28 mouse cellular contexts compared by ENCODE assay signal in the genomic region with DNA sequence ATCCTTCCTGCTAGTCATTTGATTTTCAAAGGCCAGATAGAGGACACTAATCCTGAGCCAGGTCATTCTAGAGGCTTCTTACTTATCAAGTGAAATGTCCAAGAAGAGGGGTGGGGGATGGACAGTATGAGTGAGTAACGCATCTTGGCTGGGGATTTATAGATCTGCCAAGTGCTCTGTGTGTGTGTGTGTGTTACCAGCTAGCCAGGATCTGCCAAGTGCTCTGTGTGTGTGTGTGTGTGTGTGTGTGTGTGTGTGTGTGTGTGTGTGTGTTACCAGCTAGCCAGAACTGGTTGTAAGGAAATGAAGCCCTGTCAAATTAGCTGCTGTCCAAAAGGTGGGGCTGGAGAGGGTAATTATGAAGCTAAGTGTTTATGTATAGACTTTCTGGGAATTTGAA. TPM values are rescaled to one million over a fixed set of nuclear protein-coding genes. Genes with fewer than 3 reads are reported as not detected.
DNase-seq lines count a peak whose midpoint lies in the region; ATAC-seq and TF ChIP-seq lines count a peak whose summit lies in the region.
"Had no signal": no experiment of that assay in that cellular context is flagged by ENCODE, and none has a peak within 500 bp of the region (broad histone marks: within the 10 kb centered on the region; RNA-seq: fewer than 3 reads in every experiment).

No protein-coding gene starts in this region.

- peak; percentile 31 for DNase-seq in adrenal gland, adult 2 months
- DNase-seq in adrenal gland, postnatal 4 days (ENCODE audit: low spot score in 2 of 2) = no peak
- no peak for DNase-seq in hindbrain, postnatal 0 days (ENCODE audit: low spot score)
- DNase-seq in hindbrain, embryonic 11.5 days (ENCODE audit: low spot score) = no peak
- DNase-seq in 3T3-L1 (ENCODE audit: low read depth, low spot score) (peak; percentile 22), adipocyte (ENCODE audit: low spot score) (peak; percentile 58)
- DNase-seq: cerebellum, adult 18-20 months; gastrocnemius, postnatal 10 days; heart, postnatal 4 days; kidney, adult 18-20 months; kidney, postnatal 4 days; lung, adult 18-20 months had no signal

- H3K9me3 ChIP-seq in hindbrain, postnatal 0 days (ENCODE audit: low read length) = no peaks in the 10 kb centered on the region
- no peaks in the 10 kb centered on the region for H3K9me3 ChIP-seq in hindbrain, embryonic 11.5 days (ENCODE audit: control insufficient read depth, low read length)
- H3K9me3 ChIP-seq: embryonic facial prominence, embryonic 13.5 days; forebrain, embryonic 10.5 days; forebrain, embryonic 15.5 days; kidney, embryonic 15.5 days; liver, embryonic 12.5 days; midbrain, embryonic 10.5 days; neural tube, embryonic 12.5 days had no signal

- no peaks in the 10 kb centered on the region for H3K36me3 ChIP-seq in hindbrain, postnatal 0 days (ENCODE audit: insufficient read depth, low read length)
- no peaks in the 10 kb centered on the region for H3K36me3 ChIP-seq in hindbrain, embryonic 11.5 days (ENCODE audit: control insufficient read depth, insufficient read depth, low read length)
- H3K36me3 ChIP-seq: embryonic facial prominence, embryonic 13.5 days; forebrain, embryonic 10.5 days; forebrain, embryonic 15.5 days; kidney, embryonic 15.5 days; liver, embryonic 12.5 days; midbrain, embryonic 10.5 days; neural tube, embryonic 12.5 days had no signal

- H3K9ac ChIP-seq in hindbrain, postnatal 0 days (replicated peaks; ENCODE audit: low read length) = no peak overlapping the region
- H3K9ac ChIP-seq in hindbrain, embryonic 11.5 days (ENCODE audit: low read depth, low read length) = no peak overlapping the region
- H3K9ac ChIP-seq: embryonic facial prominence, embryonic 13.5 days; forebrain, embryonic 15.5 days; hindbrain, embryonic 14.5 days; kidney, embryonic 15.5 days; liver, embryonic 12.5 days; neural tube, embryonic 12.5 days had no signal

- no peak for TF ChIP-seq CTCF in hindbrain, postnatal 0 days (IDR thresholded peaks at IDR 0.05; ENCODE audit: low read depth)

- WGBS in hindbrain, postnatal 0 days = 50% methylated on average over 1 of the region's 1 CpGs
- 89% methylated on average over 1 of the region's 1 CpGs for WGBS in hindbrain, embryonic 11.5 days

- no peaks in the 10 kb centered on the region for H3K4me1 ChIP-seq in hindbrain, postnatal 0 days (ENCODE audit: insufficient read depth, low read length)
- H3K4me1 ChIP-seq in hindbrain, embryonic 11.5 days (replicated peaks; ENCODE audit: control insufficient read depth, insufficient read depth, low read length) = no peaks in the 10 kb centered on the region
- H3K4me1 ChIP-seq: forebrain, embryonic 15.5 days; kidney, embryonic 15.5 days; liver, embryonic 12.5 days; neural tube, embryonic 12.5 days had no signal

- H3K27ac ChIP-seq in hindbrain, postnatal 0 days = no peak overlapping the region
- H3K27ac ChIP-seq in hindbrain, embryonic 11.5 days (ENCODE audit: low read depth, low read length) = no peak overlapping the region
- H3K27ac ChIP-seq: embryonic facial prominence, embryonic 13.5 days; forebrain, embryonic 10.5 days; forebrain, embryonic 15.5 days; hindbrain, embryonic 14.5 days; kidney, embryonic 15.5 days; liver, embryonic 12.5 days; midbrain, embryonic 10.5 days; neural tube, embryonic 12.5 days had no signal

- peak; percentile 43; the same call in 1 of the 2 replicates for ATAC-seq in hindbrain, postnatal 0 days
- no peak for ATAC-seq in hindbrain, embryonic 11.5 days (ENCODE audit: low FRiP score)
- ATAC-seq in megakaryocyte, adult 5-6 weeks (ENCODE audit: poor library complexity, severe bottlenecking) = no peak
- ATAC-seq in cerebellum, adult (ENCODE audit: insufficient number of reproducible peaks, low FRiP score, low TSS enrichment) = no peak
- ATAC-seq: activated CD4-positive, CD25-positive, alpha-beta regulatory T cell, adult 4 months; forebrain, embryonic 15.5 days; inflammation-experienced regulatory T-cells, adult 6 months; liver, embryonic 12.5 days; lung, postnatal 0 days; midbrain, embryonic 16.5 days had no signal

- H3K27me3 ChIP-seq in hindbrain, postnatal 0 days (ENCODE audit: insufficient read depth, low read length) = no peaks in the 10 kb centered on the region
- H3K27me3 ChIP-seq in hindbrain, embryonic 11.5 days (ENCODE audit: control insufficient read depth, insufficient read depth, low read length) = no peaks in the 10 kb centered on the region
- H3K27me3 ChIP-seq: embryonic facial prominence, embryonic 13.5 days; forebrain, embryonic 15.5 days; kidney, embryonic 15.5 days; liver, embryonic 12.5 days; neural tube, embryonic 12.5 days had no signal

- H3K4me3 ChIP-seq in hindbrain, postnatal 0 days (ENCODE audit: low read length) = no peak overlapping the region
- no peak overlapping the region for H3K4me3 ChIP-seq in hindbrain, embryonic 11.5 days (ENCODE audit: low read depth, low read length)
- H3K4me3 ChIP-seq: embryonic facial prominence, embryonic 13.5 days; forebrain, embryonic 10.5 days; forebrain, embryonic 15.5 days; kidney, embryonic 15.5 days; liver, embryonic 12.5 days; midbrain, embryonic 10.5 days; myocyte; neural tube, embryonic 12.5 days had no signal

- H3K4me2 ChIP-seq in hindbrain, postnatal 0 days (ENCODE audit: low read depth, low read length) = no peak overlapping the region
- no peak overlapping the region for H3K4me2 ChIP-seq in hindbrain, embryonic 11.5 days (replicated peaks; ENCODE audit: low read depth, low read length)
- H3K4me2 ChIP-seq: embryonic facial prominence, embryonic 13.5 days; forebrain, embryonic 15.5 days; heart, embryonic 11.5 days; hindbrain, embryonic 14.5 days; kidney, embryonic 15.5 days; liver, embryonic 12.5 days; neural tube, embryonic 12.5 days had no signal

RNA-seq across cellular contexts. Expression of a gene that starts 55.9 kb away (rescaled TPM):
- total RNA-seq in adrenal gland, adult 2 months (2021) = 10 to 100 TPM in 1 of 2 experiments, 1 to 10 TPM in 1; 9.0 to 16.4 TPM
- 16.8 and 18.0 TPM in 2 replicates for polyA plus RNA-seq in adrenal gland, adult 2 months (2012; rRNA removed)
- 10 to 100 TPM; 17.0 to 18.7 TPM for total RNA-seq in adrenal gland, postnatal 4 days (2021)
- total RNA-seq in hindbrain, postnatal 0 days (2014; rRNA removed) = 4.6 and 10.4 TPM in 2 replicates
- polyA plus RNA-seq in hindbrain, postnatal 0 days (2015; fragmentation: Nextera tagmentation; extraction: Ambion mirVana) = 9.6 and 10.2 TPM in 2 replicates
- polyA plus RNA-seq in hindbrain, embryonic 11.5 days (2014; fragmentation: Nextera tagmentation; extraction: Ambion mirVana) = 1.2 and 1.4 TPM in 2 replicates
- 0.22 and 0.73 TPM in 2 replicates for total RNA-seq in megakaryocyte, adult 5-6 weeks (2015)
- 0.07 and 0.37 TPM in 2 replicates for total RNA-seq in megakaryocyte, adult 5-6 weeks (2017)

Comparison
In these comparisons a context has a peak if more than half of its experiments do, and no peak if none do; other contexts are left out.
1. DNase-seq: peak in adrenal gland, adult 2 months (single experiment), 3T3-L1 (single experiment) and adipocyte (single experiment); none in adrenal gland, postnatal 4 days (0 of 2), hindbrain, postnatal 0 days (single experiment) and hindbrain, embryonic 11.5 days (single experiment).